Mouse (Mus musculus): Measurements from ENCODE around the gene Rras2. TPM values are rescaled to one million over a fixed set of nuclear protein-coding genes. Genes with fewer than 3 reads are reported as not detected.

Gene Rras2
- polyA plus RNA-seq, 1 experiment = not detected

DNA sequence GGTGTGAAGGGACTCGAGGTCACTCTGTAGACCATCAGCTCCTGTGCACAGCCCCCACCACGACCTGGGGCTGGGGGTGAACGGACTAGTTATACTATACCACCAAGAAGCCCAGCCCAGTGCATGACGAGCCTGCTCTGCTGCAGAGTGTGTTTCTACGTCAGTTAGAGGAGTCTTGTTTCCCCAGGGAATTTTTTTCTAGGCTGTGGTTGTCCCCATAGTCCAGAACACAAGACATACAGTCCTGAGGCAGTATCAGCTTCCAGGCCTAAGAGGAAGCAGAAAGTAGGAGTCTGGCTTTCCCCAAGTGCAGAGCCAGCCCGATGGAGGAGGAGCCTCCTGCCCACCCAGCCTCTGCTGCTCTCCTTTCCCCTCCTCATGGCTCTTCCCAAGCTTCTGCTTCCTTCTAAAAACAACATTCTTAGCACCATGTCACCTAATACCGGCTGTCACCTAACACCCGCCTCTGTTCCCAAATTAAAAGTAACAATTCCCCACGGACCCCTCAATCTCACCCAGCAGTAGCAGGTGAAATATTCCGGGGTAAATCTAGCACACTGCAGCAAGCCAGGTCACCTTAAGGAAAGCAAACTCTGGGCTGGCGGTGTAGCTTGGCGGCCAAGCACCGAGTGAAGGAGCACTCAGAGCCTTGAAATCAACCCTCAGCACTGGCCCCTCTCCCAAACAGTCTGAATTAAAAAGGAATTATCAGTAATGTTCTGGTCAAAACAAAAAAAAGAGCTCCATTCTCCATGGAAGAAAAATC, 45.5 kb downstream of the Rras2 start:
- TF ChIP-seq CTCF (IDR thresholded peaks at IDR 0.05; ENCODE audit: insufficient read depth, low read depth, low read length) = no peak
- TF ChIP-seq POLR2A (IDR thresholded peaks at IDR 0.05; ENCODE audit: insufficient read depth, low read depth, low read length) = no peak
- H3K4me3 ChIP-seq (ENCODE audit: insufficient read depth, low read depth, low read length) = no peak overlapping the region
- H3K4me1 ChIP-seq (ENCODE audit: control insufficient read depth, insufficient read depth, low read length) = peaks cover 9% of the 10 kb centered on the region; the same call in 1 of the 2 replicates
- 0 out of 2 replicates have a peak overlapping the region, but pooled peaks have one; percentile 17 for H3K27ac ChIP-seq (ENCODE audit: insufficient read depth, low read depth, low read length)
- 30% methylated on average over 13 of the region's 13 CpGs for WGBS

DNA sequence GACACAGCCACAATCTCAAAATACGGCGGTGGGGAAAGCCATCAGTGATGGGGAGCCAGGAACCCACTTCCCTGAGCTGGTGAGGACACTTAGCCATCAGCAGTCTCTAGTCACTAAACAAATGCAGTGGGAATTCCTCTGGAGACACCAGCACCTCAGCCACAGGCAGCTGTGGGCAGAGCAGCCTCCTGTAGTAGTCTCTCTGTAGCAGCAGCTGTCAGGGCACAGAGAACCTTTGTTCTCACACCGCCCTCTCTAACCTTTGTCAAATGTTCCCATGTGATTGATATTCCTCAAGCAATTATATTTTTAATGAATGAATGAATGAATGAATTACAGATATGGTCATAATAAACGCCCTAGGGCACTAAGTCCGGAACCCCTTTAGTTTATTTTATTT, 46.2 kb downstream of the Rras2 start:
- Histone ChIP-seq H3K4me3 (ENCODE audit: insufficient read depth, low read depth, low read length) (no peak overlapping the region), H3K4me1 (ENCODE audit: control insufficient read depth, insufficient read depth, low read length) (peaks cover 13% of the 10 kb centered on the region), H3K27ac (ENCODE audit: insufficient read depth, low read depth, low read length) (no peak overlapping the region)
- no peak for TF ChIP-seq POLR2A (IDR thresholded peaks at IDR 0.05; ENCODE audit: insufficient read depth, low read depth, low read length)
- TF ChIP-seq CTCF (IDR thresholded peaks at IDR 0.05; ENCODE audit: insufficient read depth, low read depth, low read length) = no peak
- WGBS = 81% methylated on average over 5 of the region's 5 CpGs

DNA sequence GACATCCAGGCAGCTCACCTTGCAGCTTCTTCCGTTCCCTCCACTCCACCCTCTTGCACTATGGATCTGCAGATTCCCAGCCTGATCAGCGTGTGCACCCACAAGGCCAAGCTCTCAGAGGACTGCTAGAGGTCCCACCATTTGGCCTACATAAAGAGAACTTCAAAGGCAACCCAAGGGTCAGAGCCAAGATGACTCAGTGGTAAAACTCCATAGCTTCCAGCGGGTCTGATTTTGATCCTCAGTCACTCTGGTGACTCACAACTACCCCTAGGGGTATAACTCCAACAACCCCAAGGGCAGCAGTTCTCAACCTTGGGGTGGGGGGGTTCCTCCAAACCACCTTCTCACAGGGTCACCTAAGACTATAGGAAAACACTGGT, 47.1 kb downstream of the Rras2 start:
- Histone ChIP-seq H3K4me3 (ENCODE audit: insufficient read depth, low read depth, low read length) (no peak overlapping the region), H3K27ac (ENCODE audit: insufficient read depth, low read depth, low read length) (no peak overlapping the region), H3K4me1 (ENCODE audit: control insufficient read depth, insufficient read depth, low read length) (peaks cover 14% of the 10 kb centered on the region)
- 89% methylated on average over 3 of the region's 3 CpGs for WGBS
- TF ChIP-seq CTCF (IDR thresholded peaks at IDR 0.05; ENCODE audit: insufficient read depth, low read depth, low read length) = no peak
- no peak for TF ChIP-seq POLR2A (IDR thresholded peaks at IDR 0.05; ENCODE audit: insufficient read depth, low read depth, low read length)

DNA sequence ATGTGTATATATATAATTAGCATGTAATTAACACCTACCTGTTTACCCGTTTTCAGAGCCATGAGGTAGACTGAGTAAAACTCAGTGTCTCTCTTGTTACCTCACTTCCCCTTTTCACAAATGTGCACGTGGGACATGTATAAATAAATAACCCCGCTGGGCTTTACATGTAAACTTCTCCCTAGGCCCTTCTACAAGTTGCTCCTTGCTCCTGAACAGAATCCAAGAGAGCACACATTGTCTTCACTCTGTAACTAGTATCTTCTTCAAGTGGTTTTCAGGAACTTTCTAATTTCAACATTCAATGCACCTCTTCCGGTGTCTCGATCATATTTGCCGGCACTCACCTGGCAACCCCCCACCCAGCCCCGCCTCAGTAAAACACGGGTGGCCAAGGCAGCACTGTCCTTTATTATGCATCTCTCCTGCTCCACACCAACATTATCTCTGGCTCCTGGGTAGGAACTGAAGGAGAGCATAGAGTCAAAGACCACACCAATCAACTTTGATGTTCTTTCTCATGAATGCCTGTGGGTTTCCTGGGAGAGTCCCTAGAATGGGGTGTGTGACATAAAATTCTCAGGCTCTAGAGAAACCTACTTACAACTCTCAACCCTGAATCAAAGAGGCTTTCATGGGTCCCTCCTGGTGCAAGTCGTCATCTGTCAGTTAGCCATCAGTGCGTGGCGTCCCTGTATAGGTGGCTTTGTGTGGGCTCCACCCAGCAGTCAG, 47.7 kb downstream of the Rras2 start:
- WGBS = 82% methylated on average over 11 of the region's 11 CpGs

DNA sequence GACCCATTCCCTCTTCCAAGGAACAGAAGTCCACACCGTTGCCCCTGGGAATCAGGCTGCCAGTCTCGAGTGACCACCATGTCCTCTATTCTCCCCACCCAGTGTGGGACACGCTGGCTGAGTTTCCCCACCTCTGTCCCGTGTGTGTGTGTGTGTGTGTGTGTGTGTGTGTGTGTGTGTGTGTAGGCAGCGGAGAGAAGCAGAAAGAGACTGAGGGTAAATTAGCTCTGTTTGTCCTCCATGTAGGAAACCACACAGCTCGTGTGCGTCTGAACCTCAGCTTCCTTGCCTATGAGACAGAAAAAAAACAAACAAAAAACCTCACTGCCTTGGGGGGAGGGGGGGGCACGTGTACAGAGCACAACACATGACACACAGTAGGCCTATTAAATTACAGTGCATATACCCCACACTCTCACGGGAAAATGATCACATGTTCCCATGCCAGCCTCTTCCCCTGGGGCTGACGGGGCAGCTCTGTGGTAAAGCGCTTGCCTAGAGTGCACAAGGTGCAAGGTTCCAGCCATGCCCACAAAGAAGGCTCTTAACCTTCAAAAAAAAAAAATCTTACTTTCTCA, 48.5 kb downstream of the Rras2 start:
- 76% methylated on average over 11 of the region's 11 CpGs for WGBS
- TF ChIP-seq POLR2A (IDR thresholded peaks at IDR 0.05; ENCODE audit: insufficient read depth, low read depth, low read length) = no peak
- TF ChIP-seq CTCF (IDR thresholded peaks at IDR 0.05; ENCODE audit: insufficient read depth, low read depth, low read length) = no peak
- Histone ChIP-seq H3K27ac (ENCODE audit: insufficient read depth, low read depth, low read length) (no peak overlapping the region), H3K4me1 (ENCODE audit: control insufficient read depth, insufficient read depth, low read length) (peaks cover 17% of the 10 kb centered on the region), H3K4me3 (ENCODE audit: insufficient read depth, low read depth, low read length) (no peak overlapping the region)

More for the DNA sequence above, 47.7 kb downstream of the Rras2 start:
- H3K4me3 ChIP-seq (ENCODE audit: insufficient read depth, low read depth, low read length) = no peak overlapping the region
- no peak for TF ChIP-seq POLR2A (IDR thresholded peaks at IDR 0.05; ENCODE audit: insufficient read depth, low read depth, low read length)
- no peak for TF ChIP-seq CTCF (IDR thresholded peaks at IDR 0.05; ENCODE audit: insufficient read depth, low read depth, low read length)
- H3K27ac ChIP-seq (ENCODE audit: insufficient read depth, low read depth, low read length) = no peak overlapping the region
- peaks cover 17% of the 10 kb centered on the region for H3K4me1 ChIP-seq (ENCODE audit: control insufficient read depth, insufficient read depth, low read length)

DNA sequence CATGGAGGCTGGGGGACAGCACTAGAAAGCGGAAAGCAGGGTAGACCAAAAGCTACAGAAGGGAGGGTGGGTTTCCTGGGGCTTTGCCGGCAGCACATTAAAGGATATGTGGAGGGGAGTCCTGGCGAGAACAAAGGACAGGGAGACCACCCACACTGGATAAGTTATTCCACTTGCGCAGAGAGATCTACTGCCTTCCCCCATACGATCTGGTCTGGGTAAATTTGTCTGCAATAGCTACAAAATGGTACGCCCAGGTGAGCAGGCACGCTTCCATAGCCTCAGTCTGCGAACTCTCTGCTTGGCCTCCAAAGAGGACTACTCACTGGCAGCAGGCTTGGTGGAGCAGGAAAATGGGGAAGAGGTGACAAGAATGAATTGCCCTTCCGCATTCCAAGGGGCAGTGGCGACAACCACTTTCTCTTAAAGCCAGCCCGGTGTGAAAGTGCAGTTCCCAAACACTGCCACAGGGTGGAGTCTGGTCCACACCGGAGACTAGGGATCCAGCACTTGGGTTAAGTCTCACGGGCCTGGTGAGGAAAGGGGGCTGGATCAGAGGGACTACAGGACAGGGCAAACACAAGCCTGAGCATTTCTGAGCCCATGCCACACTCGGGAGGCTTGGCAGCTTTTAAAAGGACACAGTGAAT, 50.9 kb downstream of the Rras2 start:
- TF ChIP-seq POLR2A (IDR thresholded peaks at IDR 0.05; ENCODE audit: insufficient read depth, low read depth, low read length) (no peak), CTCF (IDR thresholded peaks at IDR 0.05; ENCODE audit: insufficient read depth, low read depth, low read length) (peak; percentile 87)
- H3K27ac ChIP-seq (ENCODE audit: insufficient read depth, low read depth, low read length) = no peak overlapping the region
- peaks cover 10% of the 10 kb centered on the region for H3K4me1 ChIP-seq (ENCODE audit: control insufficient read depth, insufficient read depth, low read length)
- WGBS = 13% methylated on average over 14 of the region's 14 CpGs
- peak overlapping the region; percentile 39 for H3K4me3 ChIP-seq (ENCODE audit: insufficient read depth, low read depth, low read length)

DNA sequence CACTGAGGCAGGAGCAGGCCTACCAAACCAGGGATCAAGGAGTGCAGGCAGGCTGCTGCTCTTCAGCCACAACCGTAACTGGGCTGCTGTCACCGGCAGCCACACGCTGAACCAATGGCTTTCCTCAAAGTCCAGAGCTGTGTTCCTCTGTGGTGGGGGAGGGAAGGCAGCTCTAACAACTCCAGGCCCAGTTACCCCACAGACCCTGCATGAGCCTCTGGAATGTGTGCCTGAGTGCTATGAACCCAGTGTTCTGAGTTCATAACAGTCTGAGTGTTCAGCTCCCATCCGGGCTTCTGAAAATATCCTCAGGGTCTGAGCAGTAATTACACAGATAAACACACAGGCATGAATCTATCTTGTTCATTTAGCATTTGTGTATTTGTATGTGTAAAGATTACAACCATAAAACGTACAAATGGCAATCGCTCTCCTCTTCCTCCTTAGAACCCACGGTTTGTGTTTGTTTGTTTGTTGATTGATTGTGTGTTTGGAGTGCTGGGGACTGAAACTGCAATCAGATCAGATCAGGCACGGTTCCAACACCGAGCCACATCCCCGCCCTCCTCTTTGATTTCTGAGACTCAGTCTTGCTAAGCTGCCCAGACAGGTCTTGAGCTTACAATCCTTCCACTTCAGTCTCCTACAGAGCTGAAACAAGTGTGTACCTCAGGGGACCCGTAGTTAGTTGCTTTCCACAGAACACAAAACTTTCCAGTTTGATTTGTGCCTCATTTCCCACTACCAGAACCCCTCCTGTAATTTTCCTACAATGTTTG, 52.0 kb downstream of the Rras2 start:
- TF ChIP-seq POLR2A (IDR thresholded peaks at IDR 0.05; ENCODE audit: insufficient read depth, low read depth, low read length) (no peak), CTCF (IDR thresholded peaks at IDR 0.05; ENCODE audit: insufficient read depth, low read depth, low read length) (no peak)
- H3K4me3 ChIP-seq (ENCODE audit: insufficient read depth, low read depth, low read length) = no peak overlapping the region

DNA sequence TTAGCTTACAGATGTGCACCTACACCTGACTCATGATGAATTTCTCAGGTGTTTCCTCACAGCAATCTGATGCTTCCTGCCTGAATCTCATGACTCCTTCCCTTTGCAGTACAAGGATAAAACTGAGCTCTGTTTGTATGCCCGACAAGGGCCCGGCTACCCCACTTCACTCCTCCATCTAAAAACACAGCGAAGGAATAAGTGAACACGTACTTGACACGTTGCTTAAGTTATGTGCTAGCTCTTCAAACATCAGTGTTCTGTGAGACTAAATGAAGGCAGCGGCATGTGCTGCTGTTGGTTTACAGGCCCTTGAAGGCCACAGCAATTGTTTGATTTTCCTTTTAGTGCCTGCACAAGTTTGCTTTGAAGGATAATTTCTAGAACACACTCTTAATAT, 53.6 kb downstream of the Rras2 start:
- WGBS = 88% methylated on average over 6 of the region's 6 CpGs
- Histone ChIP-seq H3K4me3 (ENCODE audit: insufficient read depth, low read depth, low read length) (no peak overlapping the region), H3K4me1 (ENCODE audit: control insufficient read depth, insufficient read depth, low read length) (peaks cover 10% of the 10 kb centered on the region), H3K27ac (ENCODE audit: insufficient read depth, low read depth, low read length) (no peak overlapping the region)
- TF ChIP-seq POLR2A (IDR thresholded peaks at IDR 0.05; ENCODE audit: insufficient read depth, low read depth, low read length) = no peak
- no peak for TF ChIP-seq CTCF (IDR thresholded peaks at IDR 0.05; ENCODE audit: insufficient read depth, low read depth, low read length)

More for the DNA sequence above, 52.0 kb downstream of the Rras2 start:
- WGBS = 53% methylated on average over 11 of the region's 11 CpGs
- Histone ChIP-seq H3K27ac (ENCODE audit: insufficient read depth, low read depth, low read length) (no peak overlapping the region), H3K4me1 (ENCODE audit: control insufficient read depth, insufficient read depth, low read length) (peaks cover 10% of the 10 kb centered on the region)

Data from olfactory bulb, adult 2 months (tissue).